Mouse (Mus musculus) kidney, postnatal 36 days (tissue): ENCODE measurements around the gene Myo3b.
A peak's percentile ranks its signal among the peaks of the same experiment; 100 is the strongest.

Experiments used
- DNase-seq, 2 experiments: peaks; one replicate each; pipeline ENCODE4 v3.0.0; 2021 to 2022; ENCODE audit warnings: mixed read lengths in 2 of 2

Gene Myo3b

DNA sequence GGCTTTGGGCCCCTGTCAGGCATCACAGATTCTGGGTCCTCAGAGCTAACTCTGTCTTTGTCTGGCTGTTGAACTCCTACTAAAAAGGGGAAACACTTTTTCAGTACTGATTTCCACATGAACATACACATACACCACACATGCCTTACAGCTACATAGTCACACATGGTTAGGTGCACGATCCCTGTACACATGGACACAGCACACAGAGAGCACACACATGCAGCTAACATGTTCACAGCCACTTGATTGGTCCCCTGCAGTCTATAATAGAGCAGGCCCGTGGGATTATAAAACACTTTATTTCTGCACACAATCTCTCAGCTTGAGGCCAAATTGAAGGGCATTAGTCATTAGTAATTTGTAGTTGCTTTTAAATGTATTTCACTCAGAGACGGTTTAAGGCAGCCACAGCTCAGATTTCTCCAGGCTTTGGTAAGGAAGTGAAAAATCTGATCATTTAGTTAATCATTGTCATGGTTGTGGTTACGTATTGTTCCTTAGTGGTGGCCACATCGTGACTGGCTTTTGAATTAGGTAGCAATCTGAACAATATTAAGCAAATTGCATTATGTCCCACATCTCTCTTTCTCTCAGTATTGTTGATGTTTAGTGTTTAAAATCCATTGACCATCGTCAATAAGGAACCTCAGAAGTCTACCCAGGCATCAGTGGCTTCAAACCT lies 27.6 kb downstream of the Myo3b start:
- peak in 1 of 2 experiments; percentile 38 for DNase-seq

DNA sequence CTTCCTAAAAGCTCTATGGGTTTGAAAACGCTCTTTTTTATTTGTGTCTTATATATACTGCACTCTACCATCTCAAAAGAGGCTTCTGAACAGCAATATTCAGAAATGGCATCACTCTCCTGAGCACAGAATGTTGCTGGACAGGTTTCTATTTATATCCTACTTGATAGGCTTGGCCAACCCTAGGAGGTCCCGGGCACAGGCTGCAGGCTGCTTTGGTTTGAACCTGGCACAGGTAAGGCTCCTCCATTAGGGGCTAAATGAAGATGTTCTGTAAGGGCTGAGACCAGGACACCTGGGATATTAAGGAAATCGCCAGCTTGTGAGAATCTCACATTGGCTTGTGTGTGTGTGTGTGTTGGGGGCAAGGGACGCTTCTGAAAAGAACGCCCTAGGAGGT lies 30.9 kb downstream of the Myo3b start:
- DNase-seq, result peak; percentile 50 to 66

DNA sequence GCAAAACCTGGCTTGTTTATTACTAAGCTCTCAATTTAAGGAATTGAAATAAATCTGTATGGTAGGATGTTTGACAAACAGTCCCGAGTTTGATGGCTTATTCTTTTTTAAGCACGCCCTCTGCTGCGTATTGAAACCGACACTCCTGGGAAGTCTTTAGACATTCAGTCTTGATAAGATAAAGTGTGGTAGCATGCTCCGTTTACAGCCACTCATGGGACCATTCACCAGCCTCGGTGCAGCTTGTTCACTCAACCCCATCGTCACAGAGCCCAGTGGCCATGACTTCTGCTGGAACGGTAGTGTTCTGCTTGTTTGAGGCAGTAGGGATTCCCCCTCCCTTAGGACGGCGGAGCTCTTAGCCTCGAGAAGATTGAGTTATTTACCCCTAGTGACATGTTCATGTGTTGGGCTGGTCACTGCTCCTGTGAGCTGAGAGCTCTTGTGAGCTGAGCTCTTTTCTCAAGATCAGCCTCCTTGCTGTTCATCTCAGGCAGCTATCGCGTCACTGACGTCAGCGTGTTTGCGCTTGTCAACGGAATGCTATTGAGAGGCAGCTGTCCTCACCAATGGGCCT lies 44.6 kb downstream of the Myo3b start:
- no peak for DNase-seq

DNA sequence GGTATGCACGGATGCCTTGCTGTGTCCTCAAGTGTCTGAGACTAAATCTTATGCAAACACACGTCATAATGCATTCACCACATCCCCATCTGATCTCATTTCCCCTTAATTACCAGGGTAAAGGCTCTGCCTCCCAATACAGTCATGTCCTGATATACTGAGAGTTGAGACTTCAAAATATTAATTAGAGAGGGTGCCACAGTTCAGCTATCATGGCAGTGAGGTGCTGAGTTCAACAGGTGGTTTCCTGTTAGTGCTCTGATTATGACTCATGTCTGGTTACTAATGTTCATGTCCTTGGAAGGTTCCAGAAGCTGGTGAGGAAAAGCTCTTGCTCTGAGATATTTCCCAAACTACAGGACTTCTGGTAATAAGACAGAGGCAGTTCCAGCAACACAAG lies 52.3 kb downstream of the Myo3b start:
- no peak for DNase-seq

DNA sequence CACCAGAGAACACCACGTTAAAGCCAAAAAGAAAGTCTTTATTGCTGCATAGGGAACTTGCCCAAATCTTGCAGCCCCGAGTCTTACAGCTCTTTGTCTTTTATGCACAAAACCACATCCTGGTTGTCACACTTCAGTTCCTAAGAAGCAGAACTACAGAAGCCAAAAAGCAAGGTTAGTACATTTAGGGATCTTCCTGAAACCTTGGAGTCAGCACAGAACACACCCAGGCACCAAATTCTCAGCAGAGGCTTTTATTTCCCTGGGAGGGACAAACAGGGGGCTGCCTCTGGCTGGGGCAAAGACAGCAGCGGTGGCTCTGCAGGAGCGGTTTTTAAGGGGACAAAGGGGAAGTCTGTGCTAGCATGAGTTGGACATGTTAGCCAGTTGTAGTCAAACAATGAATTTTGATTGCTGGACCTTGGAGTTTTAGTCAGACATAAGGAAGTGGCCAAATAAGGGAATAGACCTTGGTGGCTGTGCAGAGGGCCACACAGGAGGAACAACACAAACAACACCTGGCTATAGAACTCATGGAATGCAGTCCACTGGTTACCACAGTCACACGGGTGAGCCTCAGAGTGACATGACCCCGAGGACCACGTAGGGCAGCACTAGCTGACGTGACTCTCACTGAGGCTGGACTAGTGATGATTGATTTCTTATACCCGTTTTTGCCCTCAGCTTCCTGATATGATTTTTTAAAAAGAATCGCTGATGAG lies 53.0 kb downstream of the Myo3b start:
- DNase-seq, result no peak

DNA sequence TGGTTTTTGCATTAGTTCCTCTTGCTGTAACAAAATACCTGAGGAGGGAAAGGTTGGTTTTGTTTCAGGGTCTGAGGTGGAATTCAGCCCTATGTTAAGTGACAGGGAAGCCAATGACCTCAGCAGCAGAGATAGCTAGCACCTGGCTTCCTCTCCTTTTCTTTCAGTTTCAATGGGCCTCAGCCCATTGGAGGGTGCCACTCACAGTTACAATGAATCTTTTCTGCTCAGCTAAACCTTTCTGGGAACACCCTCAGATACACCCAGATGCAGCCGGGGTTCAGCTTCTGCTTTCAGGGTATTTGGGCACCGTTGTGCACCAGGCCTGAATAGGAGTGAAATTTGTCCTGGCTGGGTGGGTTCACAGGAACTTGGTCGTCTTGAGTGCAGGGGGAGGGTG lies 53.7 kb downstream of the Myo3b start:
- DNase-seq, result no peak

DNA sequence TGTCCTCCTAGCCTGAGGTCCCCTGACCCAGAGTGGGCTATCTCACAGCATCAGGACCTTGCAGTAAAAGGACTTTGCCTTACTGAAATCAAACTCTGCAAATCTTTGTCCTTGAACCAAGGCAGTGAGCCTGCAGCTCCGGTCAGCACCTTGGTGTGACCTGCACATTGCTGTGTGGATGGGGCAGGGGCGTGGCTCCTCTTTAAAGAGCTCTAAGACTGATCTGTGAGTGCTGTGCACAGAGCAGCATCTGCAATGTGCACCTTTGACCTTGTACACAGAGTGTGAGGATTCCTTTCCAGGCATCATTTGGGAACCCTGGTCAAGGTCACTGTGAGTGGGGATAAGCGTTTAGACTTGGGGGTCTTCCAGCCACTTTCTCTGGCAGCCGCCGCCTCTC lies 55.5 kb downstream of the Myo3b start:
- DNase-seq, result no peak

DNA sequence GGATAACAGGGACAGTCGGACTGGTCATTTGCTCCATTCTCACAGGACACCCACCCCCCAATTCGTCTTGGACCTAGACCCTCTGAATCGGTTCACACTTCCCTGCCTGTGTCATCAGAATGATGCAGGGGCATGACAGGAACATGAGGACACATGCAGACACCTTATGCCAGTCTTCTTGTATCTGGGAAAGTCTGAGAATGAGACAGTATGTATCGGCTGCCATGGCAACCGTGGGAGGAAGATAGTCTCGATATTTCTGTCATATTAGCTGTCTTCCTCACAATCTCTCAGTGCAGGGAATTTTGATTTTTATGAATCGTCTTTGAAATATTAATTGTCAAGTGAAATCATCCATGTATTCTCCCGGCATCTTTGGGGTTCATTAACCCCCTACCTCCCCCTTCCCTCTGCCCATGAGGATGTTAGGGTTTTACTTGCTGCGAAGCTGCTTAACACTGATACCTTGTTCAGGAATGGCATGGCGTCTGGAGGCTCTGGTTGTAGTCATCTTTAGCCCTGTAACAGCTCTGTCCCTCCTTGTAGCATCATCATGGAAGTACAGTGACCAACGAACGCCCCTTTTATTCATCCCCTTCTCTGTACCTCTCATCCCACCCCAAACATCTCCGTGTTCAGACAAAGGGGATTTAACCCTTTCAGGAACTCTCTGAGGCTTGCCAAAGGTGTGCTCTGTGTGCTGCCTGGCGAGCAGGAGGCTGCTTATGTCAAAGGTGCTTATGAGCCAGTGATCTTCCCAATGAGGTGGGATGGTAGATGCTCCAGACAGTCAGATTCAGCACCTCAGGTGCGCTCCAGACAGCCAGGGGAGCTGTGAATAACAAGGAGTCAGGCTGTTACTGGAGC lies 58.5 kb downstream of the Myo3b start:
- DNase-seq, result no peak

DNA sequence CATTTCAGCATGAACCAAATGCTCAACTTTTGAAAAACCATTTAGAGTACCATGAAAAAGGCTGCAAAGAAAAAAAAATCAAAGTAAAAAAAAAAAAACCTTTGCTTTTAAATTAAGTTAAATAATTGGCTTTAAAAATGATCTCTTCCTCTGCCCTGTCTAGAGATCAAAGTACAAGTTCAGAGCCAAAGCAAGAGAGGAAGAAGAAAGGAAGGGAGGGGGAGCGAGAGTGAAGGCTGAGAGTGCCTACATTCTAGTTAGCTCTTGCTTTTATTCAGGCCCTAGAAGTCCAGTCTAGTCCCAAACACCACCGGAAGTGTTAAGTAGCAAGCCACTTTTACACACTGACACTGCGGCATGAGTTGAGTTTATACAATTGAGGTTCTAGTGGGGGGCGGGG lies 60.5 kb downstream of the Myo3b start:
- no peak for DNase-seq

DNA sequence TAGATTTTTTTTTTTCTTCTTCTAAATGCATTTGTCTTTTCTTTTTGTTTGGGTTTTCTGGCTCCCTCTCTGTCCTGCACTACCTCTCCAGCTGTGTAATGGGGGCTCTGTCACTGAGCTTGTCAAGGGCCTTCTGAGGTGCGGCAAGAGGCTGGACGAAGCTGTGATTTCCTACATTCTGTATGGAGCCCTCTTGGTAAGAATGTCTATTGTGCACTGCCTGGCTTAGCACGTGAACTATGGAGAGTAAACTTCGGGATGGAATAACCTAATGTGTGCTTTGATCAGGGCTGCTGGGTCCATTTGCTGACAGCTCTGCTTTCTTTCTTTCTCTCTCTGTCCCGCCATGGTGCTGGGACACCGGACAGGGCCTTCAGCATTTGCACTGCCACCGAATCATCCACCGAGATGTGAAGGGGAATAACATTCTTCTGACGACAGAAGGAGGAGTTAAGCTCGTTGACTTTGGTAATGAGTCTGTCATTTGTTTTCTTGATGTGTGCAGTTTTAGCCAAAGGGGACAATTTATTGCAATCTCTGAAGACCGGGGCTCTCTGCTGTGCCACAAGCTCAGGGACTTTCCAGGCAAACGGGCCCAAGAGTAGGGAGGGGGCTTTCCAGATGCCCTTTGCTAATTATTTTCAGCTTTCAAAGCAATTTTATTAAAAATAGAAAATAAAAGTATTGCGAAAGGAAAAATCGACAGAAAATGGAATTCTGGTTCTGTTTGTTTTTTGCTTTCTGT lies 66.5 kb downstream of the Myo3b start:
- DNase-seq, result no peak

DNA sequence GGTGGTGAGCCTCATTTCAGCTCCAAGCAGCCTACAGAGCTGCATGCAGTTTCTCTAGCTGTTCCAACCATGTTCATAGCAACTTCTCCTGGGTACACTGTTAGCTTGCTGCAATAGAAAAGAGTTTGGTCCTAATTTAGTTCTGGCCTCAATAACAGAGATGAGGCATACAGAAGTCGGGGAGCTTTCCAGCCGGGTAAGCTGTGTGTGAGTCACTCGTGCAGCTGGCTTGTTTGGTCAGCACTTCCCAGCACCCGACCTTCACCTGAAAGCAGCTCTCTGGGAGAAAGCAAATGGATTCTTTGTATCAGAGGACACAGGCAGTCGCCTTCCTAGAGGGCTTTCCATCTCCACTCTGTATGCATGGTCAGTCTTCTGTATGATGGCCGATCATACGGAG lies 70.1 kb downstream of the Myo3b start:
- no peak for DNase-seq

DNA sequence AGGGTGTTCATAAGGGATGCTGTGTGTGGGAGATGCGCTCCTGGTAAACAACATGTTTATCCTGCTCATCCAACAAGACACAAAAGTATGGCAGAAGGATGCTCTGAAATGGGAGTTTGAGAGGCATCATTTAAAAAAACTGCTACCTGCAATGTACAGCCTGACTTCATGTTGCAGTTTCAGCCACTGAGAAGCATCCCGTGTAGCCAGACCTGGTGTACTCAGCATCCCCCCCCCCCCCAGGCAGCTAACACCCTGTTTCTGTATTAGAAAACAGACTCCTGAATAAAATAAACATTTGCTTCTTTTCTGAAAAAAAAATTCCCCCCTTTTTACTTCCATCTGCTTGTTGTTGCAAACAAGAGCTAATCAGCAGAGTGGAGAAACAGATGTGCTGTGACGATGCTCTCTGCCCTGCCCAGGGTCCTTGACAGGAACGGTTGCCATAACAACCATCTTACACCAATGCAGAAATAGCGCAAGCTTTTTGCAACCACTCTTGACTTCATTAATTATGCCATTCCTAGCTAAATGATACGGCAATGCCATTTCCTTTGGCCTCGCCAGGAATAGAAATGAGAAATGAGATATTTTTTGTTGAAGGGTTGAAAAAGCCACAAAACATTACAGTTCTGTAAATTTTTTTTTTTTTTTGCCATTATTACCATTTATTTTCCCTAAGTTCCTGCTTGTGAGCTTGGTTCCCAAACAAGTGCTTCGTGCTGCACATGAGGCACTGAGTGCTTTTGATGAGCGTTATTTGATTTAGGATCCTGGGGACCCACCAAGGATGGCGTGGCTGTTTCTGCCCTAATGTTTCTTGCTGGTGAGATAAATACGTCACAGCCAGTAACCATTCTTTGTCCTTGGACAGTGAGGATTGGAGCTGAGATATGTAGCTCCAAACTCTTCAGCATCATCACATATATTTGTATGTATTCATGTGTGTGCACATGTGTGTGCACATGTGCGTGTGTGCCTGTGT lies 75.2 kb downstream of the Myo3b start:
- no peak for DNase-seq

DNA sequence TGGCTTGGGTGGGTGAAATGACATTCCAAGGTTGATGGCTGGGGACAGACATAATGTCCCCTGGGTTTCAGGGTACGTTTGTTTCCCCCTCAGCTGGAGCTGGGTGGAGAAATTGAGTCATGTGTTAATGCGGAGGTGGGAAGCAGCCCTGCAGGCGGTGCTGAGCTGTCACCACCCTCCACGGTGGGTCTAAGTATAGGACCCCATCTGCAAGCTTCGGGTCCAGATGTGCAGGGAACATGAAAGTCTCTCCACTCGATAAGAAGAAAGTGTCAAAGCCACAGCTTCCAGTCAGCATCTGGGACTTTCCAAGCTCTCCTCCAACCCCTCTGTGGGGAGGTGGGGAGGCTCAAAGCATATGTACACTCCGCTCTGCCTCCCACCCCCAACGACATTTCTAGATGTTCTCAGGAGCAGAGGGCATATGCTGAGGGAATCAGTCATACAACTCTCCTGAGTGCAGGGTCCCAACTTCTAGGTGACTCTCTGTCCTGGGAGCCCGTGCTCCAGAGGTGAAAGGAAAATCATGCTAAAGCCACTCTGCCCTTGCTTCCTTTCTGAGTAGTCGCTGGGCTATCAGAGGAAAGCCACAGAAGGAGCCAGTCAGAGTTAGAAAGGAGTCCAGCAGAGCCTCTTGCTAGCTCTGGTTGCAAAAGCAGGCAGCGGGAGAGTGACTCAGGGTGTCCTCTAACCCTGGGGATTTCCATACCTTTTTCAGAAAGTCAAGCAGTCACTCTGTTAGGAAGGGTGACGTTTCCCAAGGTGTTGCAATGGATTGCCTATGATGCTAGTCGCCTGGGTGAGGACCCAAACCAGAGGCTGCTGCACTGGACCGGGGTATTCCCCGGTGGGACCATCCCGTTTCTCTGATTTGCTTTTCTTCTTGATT lies 79.7 kb downstream of the Myo3b start:
- no peak for DNase-seq

DNA sequence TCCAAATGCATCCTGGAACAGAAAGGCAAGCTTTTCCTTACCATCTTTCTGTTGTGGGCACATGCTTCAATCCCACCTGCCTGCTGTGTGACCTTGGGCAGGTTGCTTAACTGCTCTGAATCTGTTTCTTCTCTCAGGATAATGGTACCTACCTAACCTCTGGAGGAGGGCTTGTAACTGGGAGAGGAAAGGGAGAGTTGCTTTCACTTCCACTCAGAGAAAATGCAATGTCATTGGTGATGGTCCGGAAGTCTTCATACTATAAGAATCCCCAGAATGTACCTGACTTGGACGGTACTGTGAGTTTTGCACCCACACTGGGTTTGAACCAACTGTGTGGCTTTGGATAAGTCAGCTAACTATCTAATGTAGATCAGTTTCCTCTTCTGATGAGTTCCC lies 80.3 kb downstream of the Myo3b start:
- no peak for DNase-seq

DNA sequence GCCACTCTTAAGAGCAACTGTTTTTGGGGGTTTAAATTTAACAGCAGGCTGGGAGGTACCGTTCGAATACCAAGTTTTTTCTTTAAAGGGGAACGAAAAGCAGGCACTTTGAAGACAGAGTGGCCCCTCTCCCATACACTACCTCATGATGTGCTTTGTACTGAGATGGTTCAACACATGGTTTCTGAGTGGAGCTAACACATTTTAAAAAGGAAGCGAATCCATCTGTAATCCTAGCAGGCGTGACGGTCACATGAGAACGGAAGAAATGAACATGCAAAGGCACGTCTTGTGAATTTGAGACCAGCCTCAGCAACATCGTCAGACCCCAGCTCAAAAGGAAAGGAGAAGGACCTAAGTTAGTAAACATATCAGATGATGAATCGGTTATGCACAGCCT lies 87.4 kb downstream of the Myo3b start:
- DNase-seq, result no peak

DNA sequence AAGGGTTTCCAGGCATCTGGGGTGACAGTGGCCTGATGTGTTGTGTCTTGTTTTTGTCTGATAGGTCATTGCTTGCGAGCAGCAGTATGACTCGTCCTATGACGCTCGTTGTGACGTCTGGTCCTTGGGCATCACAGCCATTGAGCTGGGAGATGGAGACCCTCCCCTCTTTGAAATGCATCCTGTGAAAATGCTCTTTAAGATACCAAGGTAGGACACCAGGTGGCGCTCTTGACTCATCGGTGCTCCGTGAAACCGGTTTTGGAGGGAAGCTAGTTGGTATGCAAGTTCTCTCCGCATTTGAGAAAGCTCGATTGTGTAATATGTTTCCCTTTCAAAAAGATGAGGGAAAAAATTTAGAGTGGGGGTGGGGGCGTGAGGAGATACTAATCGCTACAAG lies 87.9 kb downstream of the Myo3b start:
- peak; percentile 59 to 86 for DNase-seq

DNA sequence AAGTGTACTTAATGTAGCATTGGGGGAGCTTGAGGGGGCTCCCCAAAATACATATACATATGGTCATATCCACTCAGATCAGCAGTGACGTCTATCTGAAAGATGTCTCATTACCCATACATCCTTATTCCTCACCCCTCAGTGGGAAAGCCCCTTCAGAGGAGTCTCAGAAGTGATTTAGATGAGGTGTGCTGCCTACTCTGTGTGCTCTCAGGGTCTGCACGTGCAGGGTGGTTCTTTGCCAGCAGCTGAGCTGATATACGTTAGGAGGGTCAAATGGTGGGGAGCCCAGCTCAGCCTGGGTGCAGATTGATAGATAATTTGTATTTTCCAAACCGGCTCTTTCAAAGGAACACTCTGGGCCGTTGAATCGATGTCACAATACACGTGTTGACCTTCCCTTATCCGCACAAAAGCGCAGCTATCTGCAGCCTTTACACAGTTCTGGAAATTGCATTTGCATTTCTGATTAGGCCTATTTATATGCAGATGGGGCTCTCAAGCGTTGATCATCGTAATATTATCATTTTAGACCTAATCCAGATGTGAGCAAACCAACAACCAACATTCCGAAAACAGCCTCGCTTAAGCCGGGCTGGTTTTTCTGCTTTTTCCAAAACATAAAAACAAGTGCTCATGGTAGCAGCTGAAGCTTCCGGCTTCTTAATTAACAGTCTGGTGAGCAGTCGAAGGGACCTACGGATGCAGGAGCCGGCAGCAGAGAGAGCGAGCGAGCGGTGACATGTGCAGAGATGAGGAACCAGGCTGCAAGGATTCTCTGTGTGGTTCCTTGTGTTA lies 88.6 kb downstream of the Myo3b start:
- no peak for DNase-seq

DNA sequence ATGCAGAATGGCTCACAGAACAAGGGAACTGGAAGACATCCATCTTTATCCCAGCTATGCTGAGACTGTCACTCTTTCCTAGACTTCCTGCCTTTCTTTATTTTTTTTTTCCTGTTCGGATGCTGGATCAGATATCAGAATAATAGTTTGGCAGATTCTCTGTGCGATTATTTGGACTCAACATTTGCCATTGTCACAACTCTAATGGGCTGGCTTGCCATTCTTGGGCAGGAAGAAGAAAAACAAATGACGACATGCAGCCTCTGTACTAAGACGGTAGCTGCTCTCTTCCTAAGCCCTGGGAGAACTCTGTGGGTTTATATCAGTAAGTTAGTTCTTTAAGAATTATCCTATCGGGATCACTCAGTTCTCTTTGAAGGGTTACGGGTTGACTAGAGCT lies 89.7 kb downstream of the Myo3b start:
- DNase-seq, result no peak

DNA sequence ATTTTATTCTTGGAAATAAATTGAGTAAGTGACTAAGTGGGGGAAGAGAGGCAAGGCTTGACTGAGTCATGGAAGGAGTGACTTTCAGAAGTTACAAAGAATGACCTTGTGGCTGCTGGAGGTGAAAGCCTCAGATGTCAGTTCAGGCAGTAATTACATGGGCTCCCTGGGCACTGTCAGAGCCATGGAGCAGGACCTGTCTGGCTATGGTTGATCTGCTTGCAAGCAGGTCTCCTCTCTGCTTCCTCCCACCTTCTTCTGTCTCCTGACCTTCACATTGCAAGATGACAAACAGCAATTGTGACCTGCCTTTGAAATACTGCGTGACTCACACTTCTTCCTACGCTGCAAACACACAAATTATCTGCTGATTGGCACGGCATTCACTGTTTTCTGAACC lies 90.6 kb downstream of the Myo3b start:
- DNase-seq, result no peak
